Mouse (Mus musculus) heart, postnatal 0 days (tissue): ENCODE measurements around the gene Atp2b1. TPM values are rescaled to one million over a fixed set of nuclear protein-coding genes. Genes with fewer than 3 reads are reported as not detected.

ENCODE experiments used
- ATAC-seq: fragments of 200-750 bp; cut with Nextera tagmentation; 2 replicates; pipeline ENCODE4 v1.8.0; 2017; ENCODE audit warnings: low read depth, moderate number of reproducible peaks, moderate library complexity; ENCODE audit not compliant: insufficient read depth
- DNase-seq: peaks from one replicate; pipeline ENCODE4 v3.0.0-alpha.2; 2016; ENCODE audit warnings: low spot score
- H3K27ac ChIP-seq: fragments of 300-500 bp; sonication (generic); 2 replicates; pipeline ENCODE4 v1.5.1; 2014; ENCODE audit warnings: low read depth, mild to moderate bottlenecking
- H3K27me3 ChIP-seq: fragments of 300-500 bp; sonication (generic); 2 replicates; pipeline ENCODE4 v1.6.1; 2014; ENCODE audit warnings: low read length, mixed read lengths; ENCODE audit not compliant: control insufficient read depth, insufficient read depth
- H3K36me3 ChIP-seq: fragments of 300-500 bp; sonication (generic); replicated peaks from 2 replicates; pipeline ENCODE4 v1.6.1; 2014; ENCODE audit warnings: low read length, mixed read lengths; ENCODE audit not compliant: control insufficient read depth, insufficient read depth
- H3K4me1 ChIP-seq: fragments of 300-500 bp; sonication (generic); 2 replicates; pipeline ENCODE4 v1.6.1; 2014; ENCODE audit warnings: antibody characterized with exemption; ENCODE audit not compliant: control insufficient read depth, insufficient read depth
- H3K4me2 ChIP-seq: fragments of 300-500 bp; sonication (generic); 2 replicates; pipeline ENCODE4 v1.6.1; 2014; ENCODE audit warnings: low read depth, mild to moderate bottlenecking, low read length, moderate library complexity
- H3K4me3 ChIP-seq: fragments of 300-500 bp; sonication (generic); 2 replicates; pipeline ENCODE4 v1.5.1; 2014; ENCODE audit warnings: low read depth, low read length
- H3K9ac ChIP-seq: fragments of 300-500 bp; sonication (generic); replicated peaks from 2 replicates; pipeline ENCODE4 v1.6.1; 2014; ENCODE audit warnings: low read depth, low read length, mixed read lengths
- H3K9me3 ChIP-seq: fragments of 300-500 bp; sonication (generic); replicated peaks from 2 replicates; pipeline ENCODE4 v1.6.1; 2016; ENCODE audit warnings: low read length; ENCODE audit not compliant: control insufficient read depth
- CTCF ChIP-seq: IDR thresholded peaks from 2 replicates; pipeline ENCODE4 v1.5.1; 2016; ENCODE audit warnings: antibody characterized with exemption, control low read depth, low read depth
- EP300 ChIP-seq: IDR thresholded peaks from 2 replicates; pipeline ENCODE4 v1.6.1; 2016; ENCODE audit warnings: antibody characterized with exemption, low read depth
- WGBS: fragments of 180-500 bp; shearing (Covaris S2); extraction: QIAGEN DNeasy Blood & Tissue Kit; methylation state at CpG from one replicate; pipeline ENCODE4 v1.1.7; 2014; 5-methylcytosine and 5-hydroxymethylcytosine counted together
- polyA plus RNA-seq: library from polyadenylated mRNA; unstranded; fragments of >200 nt; fragmentation: Nextera tagmentation; extraction: Ambion mirVana; gene quantifications from 2 replicates; pipeline ENCODE4 v1.2.1, GENCODE M21; 2015
- total RNA-seq: library from RNA; depleted of rRNA; stranded (reverse); fragments of >200 nt; gene quantifications from 2 replicates; pipeline ENCODE4 v1.2.3, GENCODE M21; 2014; ENCODE audit warnings: low replicate concordance; rRNA removed

Atp2b1 gene
- 28.3 and 37.7 TPM in 2 replicates for total RNA-seq
- polyA plus RNA-seq, result 64.8 and 67.0 TPM in 2 replicates

DNA sequence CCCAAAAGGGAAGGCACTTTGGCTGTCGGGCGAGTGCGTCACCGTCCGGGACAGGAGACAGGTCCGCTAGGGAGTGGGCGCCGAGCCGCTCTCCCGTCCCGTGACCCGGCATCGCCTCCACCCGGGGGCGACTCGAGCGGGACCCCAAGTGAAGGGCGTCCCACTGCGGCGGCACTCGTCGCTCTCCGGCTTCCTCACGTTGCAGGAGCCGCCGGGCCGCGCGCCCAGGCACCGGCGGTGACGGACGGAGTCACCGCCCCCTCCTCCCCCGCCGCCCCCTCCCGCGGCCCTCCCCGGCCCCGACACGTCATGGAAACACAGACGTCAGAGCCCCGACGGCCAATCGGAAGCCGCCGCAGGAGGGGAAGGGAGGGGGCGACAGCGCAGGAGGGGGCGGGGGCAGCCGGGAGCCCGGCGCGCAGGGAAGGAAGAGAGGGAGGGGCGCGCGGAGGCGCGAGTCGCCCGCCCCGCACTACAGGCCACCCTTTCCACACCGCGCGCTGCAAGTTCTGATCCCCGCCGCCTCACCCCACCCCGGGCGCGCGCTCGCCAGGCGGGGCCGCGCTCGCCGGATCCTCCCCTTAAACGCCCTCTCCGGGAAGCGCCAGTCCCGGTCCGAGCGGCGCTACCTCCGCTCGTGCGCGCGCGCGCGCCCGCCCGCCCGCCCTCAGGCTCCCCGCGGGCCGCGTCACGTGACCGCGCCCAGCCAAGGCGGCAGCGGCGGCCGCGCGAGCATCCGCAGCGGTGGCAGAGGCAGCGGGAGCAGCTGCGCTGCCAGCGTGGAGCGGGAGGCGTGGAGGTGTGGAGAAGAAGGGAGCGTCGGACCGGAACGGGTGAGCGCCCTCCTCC, at the start of gene Atp2b1:
Gene Atp2b1, plus strand, starts transcription at position 446 of the 849 bp plus-strand sequence.
- peak within 1 kb of the TSS; percentile 99 for H3K27ac ChIP-seq
- WGBS, result under 1% methylated on average over 66 of the region's 120 CpGs
- DNase-seq, result peak; percentile 97

DNA sequence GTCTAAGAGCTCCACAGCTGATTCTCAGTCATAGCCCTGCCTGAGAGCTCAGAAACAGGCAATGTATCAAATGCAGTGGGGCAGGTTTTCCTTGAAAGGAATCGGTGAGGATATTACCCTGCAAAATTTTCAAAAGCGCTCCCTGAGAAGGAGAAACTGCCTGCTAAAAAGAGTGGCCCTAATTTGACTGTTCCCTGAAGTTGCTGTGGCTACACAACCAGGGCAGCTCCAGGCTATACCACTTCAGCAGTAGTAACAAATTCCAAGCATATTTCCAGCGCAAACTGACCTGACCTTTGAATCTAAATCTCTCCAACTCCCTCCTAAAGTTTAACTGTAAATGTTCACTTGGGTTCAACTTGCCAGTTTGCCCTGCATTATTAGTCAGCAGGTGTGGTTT, 49.4 kb upstream of the Atp2b1 start:
- Histone ChIP-seq H3K4me3 (no peak overlapping the region), H3K9ac (no peak overlapping the region), H3K4me1 (no peaks in the 10 kb centered on the region), H3K4me2 (no peak overlapping the region), H3K36me3 (no peaks in the 10 kb centered on the region), H3K27me3 (no peaks in the 10 kb centered on the region), H3K27ac (no peak overlapping the region), H3K9me3 (no peaks in the 10 kb centered on the region)
- ATAC-seq, result no peak
- WGBS, result 61% methylated on average over 3 of the region's 3 CpGs
- TF ChIP-seq EP300 (no peak), CTCF (no peak)
- DNase-seq, result no peak

More for the DNA sequence above, at the start of gene Atp2b1:
- Histone ChIP-seq H3K36me3 (no peaks in the 10 kb centered on the region), H3K27me3 (no peaks in the 10 kb centered on the region), H3K9me3 (no peaks in the 10 kb centered on the region), H3K4me3 (peak within 1 kb of the TSS; percentile 84), H3K9ac (peak within 1 kb of the TSS; percentile 91), H3K4me2 (peak within 1 kb of the TSS; percentile 83), H3K4me1 (peaks cover 7% of the 10 kb centered on the region)
- TF ChIP-seq EP300, result peak; percentile 81
- peak; percentile 6; the same call in 1 of the 2 replicates for TF ChIP-seq CTCF
- ATAC-seq, result peak; percentile 91

DNA sequence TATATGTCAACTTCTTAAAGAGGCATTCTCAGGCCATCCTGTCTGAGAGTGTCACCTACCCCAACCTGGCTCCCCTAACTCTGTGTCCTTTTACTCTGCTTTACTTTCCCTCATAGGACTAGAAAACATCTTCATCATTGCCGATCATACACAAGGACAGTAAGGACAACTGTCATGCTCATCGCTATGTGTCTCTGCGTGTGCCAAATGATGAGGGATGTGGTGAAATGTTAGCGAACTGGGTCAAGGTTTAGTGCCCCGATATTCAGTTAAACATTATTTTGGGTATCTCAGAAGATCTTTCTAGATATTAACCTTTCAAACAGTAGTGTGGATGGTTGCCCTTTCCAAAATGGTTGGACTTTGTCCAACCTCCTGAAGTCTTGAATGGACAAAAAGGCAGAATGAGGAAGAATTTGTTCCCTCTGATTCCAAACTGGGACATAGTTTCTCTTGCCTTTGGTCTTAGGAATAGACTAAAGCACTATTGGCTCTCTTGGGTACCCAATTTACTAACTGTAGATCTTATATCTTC, 47.3 kb upstream of the Atp2b1 start:
- WGBS, result 94% methylated on average over 5 of the region's 5 CpGs
- no peaks in the 10 kb centered on the region for H3K4me1 ChIP-seq
- H3K27me3 ChIP-seq, result no peaks in the 10 kb centered on the region
- H3K9ac ChIP-seq, result no peak overlapping the region
- TF ChIP-seq EP300, result no peak
- H3K4me3 ChIP-seq, result no peak overlapping the region
- no peak overlapping the region for H3K4me2 ChIP-seq
- no peak overlapping the region for H3K27ac ChIP-seq
- ATAC-seq (no peak), DNase-seq (no peak)
- no peaks in the 10 kb centered on the region for H3K9me3 ChIP-seq
- no peaks in the 10 kb centered on the region for H3K36me3 ChIP-seq

DNA sequence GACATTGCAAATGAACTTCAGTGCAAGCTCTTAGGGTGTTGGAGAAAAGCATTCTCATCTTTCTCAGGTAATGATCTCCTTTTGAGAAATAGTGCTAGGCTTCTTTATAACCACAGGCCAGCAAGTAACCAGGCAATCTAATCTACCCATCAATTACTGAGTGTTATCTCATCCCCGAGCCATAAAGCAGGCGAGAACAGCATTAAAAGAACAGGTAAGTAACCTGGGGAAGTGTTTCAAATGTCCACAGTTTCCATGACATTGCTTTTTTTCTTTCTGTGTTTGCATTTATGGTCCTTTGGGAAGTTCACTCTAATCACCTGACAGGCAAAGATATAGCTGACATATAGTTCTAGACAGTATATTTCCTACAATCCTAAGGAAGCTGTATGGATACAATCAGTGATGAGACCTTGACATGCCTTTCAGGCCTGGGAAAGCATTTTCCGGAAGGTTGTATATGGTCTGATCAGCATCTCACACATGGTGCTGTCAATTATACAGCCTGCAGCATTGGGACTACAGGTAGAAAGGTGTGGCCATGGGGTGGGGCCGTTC, 45.8 kb upstream of the Atp2b1 start:
- ATAC-seq (no peak), DNase-seq (no peak)
- H3K9ac ChIP-seq, result no peak overlapping the region
- H3K4me3 ChIP-seq, result no peak overlapping the region
- no peak overlapping the region for H3K27ac ChIP-seq
- no peaks in the 10 kb centered on the region for H3K9me3 ChIP-seq
- no peaks in the 10 kb centered on the region for H3K27me3 ChIP-seq
- WGBS, result 76% methylated on average over 4 of the region's 4 CpGs
- H3K4me1 ChIP-seq, result no peaks in the 10 kb centered on the region
- H3K4me2 ChIP-seq, result no peak overlapping the region
- TF ChIP-seq CTCF, result no peak
- TF ChIP-seq EP300, result no peak
- H3K36me3 ChIP-seq, result no peaks in the 10 kb centered on the region

DNA sequence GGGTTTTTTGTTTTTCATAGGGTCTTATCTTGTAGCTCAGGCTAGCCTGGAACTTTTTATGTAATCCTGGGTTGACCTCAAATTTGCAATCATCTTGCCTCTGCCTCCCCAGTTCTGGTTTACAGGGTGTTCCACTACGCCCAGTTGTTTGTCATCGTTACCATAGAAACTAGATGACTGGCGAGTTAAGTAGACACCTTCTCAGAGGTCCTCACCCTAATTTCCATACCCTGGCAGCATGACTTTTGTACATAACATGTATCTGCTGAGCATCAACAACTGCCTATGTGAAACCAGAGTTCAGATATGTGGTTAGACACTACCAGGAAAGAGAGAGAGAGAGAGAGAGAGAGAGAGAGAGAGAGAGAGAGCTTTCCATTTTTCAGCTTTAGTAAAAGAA, 36.4 kb upstream of the Atp2b1 start:
- no peak overlapping the region for H3K4me2 ChIP-seq
- no peak overlapping the region for H3K27ac ChIP-seq
- TF ChIP-seq EP300 (no peak), CTCF (no peak)
- no peak overlapping the region for H3K4me3 ChIP-seq
- no peaks in the 10 kb centered on the region for H3K27me3 ChIP-seq
- H3K9ac ChIP-seq, result no peak overlapping the region
- no peaks in the 10 kb centered on the region for H3K4me1 ChIP-seq
- H3K36me3 ChIP-seq, result no peaks in the 10 kb centered on the region
- DNase-seq (no peak), ATAC-seq (no peak)
- 64% methylated on average over 3 of the region's 3 CpGs for WGBS
- no peaks in the 10 kb centered on the region for H3K9me3 ChIP-seq
